Mouse (Mus musculus) kidney, adult 8-10 months (tissue): ENCODE results near the gene Map2k5.

Experiments
- DNase-seq, 2 experiments: peaks; one replicate each; pipeline ENCODE4 v3.0.0; 2022

Map2k5 gene

DNA sequence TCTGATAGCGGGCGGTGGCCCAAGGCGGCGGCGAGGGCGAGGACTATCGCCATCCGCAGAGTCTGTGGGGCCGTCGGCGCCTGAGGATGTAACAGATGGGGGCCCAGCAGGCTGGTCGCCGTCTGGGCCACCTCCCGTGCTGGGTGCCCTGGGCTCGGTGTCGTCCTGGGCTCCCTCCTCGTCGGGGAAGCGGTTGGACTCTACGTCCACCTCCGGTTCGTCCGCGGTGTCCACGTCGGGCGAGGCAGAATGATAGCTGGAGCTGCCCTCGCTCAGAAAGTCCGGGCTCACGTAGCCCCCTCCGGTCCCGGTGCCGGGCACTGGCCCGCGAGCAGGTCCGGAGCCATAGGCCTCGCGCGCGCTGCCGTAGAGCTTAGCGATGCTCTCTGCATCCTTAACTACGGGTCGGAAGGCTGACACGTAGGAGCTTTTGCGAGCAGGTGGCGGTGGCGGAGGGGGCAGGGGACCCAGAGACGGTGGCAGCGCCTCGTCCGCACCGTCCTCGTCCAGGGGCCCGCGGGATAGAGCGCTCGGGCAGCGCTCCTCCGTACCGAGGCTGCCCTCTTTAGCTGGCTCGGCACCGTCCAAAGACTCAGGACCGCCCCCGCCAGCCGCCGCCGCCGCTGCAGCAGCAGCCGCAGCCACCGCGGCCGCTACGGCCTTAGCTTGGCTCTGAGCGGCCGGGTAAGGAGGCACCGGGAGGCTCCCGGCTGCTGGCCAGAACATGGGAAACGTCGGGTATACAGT, 233.0 kb downstream of the Map2k5 start:
- DNase-seq, result no peak

DNA sequence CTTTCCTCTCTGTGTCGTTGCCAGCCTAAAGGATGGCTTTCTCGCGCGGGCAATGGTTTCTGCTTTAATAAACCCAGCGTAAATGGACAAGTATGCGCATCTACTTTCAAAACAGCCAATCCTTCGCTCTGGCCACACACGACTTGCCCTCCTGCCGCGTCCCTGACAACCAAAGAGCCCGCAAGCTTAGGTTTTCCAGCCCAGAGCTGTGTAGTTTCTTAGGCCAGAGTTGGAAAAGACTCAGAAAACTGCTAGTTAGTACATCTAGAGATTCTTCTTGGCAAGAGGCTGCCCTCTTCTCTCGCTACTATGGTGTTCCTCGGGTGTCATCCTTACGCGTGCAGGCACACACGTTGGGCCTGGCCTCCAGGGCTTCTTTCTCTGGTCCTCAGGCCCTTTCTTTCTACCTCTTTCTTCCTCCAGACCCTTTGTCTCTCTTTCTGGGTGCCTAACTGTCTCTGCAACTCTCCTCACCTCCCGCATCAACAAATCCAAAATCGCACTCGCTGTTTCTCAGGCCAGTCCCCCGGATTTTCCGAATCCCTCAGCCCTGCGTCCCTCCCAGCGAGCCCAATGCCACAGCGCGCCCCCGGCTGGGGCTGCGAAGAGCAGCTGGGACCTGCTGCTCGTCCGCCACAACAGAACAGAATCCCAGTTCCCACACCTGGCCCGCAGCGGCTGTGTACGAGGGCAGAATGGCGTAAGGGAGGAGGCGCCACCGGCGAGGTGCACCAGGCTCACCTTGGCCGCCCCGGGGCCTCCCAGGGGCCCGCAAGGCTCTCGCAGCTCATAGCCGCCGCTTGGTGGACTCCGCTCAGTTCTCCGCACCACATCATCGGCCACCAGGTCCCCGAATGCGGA, 233.8 kb downstream of the Map2k5 start:
- DNase-seq, result no peak

DNA sequence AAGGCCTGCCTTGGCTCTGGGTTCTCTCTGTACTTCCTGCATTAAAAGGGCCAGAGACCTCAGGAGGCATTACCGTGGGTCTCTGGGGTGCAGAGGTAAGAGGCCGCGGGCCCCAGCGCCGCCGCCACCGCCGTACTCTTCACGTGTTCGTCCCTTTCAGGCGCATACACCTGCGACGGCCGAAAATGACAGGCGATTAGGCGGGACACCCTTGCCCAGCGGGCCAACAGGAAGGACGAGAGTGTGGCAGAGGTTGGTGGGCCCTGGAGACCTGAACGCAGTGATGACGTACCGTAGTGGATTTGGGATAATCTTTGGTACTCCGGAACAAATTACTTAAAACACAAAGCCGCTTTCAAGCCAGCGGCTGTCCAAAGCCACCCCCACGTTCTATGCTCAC, 234.5 kb downstream of the Map2k5 start:
- DNase-seq, result no peak

DNA sequence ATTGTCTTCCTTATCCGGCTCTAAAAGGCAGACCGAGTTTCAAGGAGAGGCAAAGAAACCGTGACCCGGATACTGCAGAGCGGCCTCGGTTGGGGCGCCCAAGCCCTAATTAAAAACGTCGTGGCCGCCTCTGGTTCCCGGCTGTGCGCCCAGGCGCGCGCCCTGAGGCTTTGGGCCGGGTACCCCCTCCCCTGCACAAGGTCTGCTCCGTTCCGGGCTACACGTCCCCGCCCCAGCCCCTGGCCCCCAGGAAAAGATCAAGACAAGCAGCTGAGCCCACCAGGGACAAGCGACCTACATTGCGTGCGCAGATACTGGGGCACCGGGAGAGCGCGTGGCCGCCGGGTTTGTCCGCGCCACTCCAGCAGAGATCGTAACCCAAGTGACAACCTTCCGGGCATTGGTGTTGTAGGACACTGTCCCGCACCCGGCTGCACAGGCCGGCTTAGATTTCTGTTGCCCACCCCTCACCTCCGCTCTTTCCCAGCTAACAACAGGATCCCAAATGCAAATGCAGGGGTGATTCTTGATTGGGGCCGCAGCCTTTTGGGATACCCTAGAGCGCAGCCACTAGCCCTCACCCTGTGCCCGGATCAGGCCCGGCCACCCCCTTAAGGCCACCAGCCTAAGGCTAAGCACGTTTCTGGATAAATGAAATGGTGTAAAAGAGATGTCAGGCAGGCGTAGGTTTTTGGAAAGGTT, 235.2 kb downstream of the Map2k5 start:
- DNase-seq, result no peak

DNA sequence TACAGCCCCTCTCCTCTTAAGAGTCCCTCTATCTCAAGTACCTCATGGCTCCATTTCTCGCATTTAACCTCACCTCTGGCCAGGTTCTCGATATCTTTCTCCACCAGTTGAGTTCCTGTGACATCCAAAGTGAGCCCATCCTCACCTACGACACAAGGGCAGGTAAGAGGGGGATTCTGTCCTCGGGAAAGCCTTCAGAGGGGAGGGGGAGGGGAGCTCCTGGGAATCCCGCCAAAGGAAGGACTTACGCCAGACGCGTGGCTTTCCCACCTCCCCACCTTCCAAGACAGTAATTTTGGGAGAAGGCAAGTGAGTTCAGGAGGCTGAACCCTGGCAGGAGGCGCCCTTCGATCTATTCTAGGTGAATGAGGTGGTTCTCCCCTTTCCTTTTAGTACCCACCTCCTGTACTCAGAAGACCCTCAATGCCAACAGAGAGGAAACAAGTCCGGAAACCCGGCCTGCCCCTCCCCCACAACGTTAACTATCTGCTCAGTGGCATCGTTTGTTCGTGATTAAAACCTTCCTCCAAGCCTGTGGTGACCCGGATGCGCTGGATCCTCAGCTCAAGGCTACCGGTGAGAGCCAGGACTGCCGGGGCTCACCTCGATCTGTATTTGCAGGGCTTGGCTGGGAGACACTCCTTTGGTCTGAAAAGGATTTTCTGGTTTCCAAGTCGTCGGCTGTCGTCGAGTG, 235.9 kb downstream of the Map2k5 start:
- no peak for DNase-seq

DNA sequence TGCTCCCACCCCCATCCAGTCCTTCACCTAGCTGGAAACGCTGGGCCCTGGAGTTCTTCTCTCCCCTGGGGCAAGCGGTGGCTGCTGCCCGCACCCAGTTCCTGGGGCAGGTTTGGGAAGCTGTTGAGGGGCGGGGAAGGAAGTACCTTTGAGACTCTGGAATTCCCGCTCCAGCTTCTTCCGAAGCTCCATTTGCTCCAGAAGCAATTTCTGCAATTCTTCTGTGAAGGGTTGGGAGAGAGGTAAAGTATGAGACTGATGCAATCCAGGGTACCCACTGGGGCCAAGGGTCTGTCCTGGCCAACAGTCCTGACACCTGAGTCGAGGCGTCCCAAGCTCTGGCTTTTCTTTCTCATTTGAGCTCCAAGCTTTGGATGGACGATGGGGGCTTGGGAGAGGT, 237.5 kb downstream of the Map2k5 start:
- DNase-seq, result no peak

DNA sequence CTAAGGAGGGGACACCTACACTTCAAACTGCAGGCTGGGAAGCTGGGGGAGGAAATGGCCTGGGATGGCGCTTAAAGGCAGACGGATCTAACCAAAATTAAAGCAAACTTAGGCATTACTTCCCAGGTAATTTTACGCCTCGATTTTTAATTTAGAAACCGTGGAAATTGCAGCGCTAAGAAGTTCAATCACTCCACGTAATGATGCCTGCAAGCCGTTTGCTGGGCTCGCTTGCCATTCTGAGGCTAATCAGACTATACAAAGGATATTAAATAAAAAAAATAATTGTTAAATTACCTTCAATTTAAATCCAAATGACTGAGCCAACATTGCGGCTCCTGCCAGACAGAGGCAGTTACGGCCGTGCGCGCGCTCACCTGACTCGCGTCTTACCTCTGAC, 238.0 kb downstream of the Map2k5 start:
- no peak for DNase-seq

DNA sequence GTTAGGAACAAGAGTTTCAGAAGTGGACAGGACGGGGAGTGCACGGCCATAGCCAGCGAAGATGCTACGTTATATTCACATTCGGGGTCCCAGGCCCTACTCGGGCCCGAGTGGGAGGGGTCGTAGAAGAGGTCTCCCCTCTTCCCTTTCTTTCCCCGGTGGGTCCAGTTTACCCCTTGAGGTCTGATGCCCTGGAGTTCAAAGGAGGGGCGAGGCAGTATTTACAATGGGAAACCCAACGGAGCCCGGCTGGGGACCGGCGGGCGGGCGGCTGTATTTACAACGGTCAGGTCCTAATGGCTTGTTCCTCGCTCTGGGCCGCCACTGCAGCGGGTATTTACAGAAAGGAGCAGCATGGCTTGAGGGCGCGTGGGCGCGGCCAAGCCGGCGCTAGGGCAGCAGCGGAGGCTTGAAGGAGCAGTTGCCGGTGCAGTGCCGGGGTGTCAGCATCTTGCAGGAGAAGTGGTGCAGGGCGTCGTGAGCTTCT, 239.2 kb downstream of the Map2k5 start:
- no peak for DNase-seq

DNA sequence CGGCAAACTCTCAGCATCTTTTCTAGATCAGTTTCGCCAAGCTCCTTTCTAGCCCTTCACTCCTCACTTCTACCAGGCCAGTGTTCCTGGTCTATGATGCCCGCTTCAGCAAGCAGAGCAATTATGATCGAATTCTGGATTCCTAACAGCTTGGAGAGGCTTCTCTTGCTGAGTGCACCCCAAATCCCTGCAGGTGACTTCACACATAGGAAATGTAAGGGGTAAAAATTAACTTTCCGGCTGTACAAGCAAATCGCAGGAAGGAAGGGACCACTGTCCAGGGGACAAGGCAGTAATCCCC, 240.1 kb downstream of the Map2k5 start:
- DNase-seq, result no peak

DNA sequence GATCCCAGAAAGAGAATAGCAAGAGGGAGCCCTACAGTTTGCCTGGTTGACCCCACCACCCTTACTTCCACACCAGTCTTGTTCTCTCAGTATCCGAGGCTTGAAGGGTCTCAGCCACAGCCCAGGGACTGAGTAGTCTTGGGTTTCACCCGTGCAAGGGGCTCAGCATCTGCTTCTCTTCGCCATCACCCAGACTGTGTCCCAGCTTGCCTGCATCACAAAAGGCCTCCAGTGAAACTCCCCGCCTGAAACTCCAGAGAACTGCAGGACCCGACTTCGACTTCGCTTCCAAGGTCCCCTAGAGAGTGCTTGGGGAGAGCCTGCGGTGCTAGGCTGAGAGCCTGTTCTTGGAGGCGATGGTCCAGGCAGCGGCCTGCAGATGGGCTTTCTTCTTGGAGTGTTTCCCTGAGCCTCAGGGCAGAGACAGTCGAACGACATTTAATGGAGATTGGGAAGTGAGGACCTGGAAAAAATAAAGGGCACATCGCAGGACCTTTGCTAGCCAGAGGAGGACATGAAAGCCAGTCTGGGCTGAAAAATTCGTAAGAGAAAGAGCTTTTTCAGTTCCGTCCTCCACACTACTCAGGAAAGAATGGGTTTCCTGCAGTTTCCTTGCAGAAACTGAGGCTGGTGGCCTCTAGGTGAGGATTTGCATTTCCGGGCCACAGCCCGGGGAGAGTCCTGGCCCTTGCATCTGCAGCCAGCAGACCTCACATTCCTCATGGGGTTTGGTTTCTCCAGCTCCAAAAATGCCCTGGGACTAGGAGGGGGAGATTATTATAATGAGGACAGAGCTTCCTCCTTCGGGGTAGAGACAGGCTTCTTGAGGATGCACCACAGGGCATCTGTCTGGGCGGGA, 240.7 kb downstream of the Map2k5 start:
- no peak for DNase-seq

DNA sequence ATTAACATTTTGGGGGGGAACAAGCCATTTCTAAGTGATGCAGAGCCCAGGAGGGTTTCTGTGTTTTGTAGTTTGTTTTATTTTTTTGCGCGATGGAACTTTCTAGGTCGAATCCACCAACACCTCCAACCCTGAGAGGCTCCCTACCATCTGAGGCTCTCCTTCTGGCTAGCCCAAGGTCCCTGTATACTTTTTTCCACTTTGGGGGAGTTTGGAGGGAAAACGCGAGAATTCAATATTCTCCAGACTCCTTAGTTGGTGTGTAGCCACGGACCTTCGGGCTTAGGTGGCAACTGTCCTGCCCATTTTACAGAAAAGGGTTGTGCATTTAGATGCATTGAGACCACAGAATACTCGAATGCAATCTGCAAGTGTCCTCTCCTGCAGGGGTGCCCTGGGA, 241.5 kb downstream of the Map2k5 start:
- no peak for DNase-seq

DNA sequence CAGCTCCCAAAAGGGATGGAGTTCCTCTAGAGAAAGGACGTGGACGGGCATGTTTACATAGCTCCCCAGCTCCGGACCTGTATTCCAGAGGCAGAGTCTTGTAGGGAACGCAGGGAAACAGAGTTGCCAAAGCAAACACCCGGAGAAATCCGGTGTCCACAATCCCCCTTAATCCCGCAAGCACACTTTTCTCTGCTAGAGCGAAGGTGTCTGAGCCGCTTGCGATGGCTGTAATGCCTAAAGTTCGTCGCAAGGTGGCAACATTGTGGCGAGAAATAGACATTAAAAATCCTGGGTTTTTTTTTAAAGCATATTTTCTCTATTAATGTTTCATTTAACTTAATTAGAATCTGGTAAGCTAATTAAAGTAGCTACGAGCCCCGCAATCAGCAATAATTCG, 241.9 kb downstream of the Map2k5 start:
- peak in 1 of 2 experiments; percentile 60 for DNase-seq

DNA sequence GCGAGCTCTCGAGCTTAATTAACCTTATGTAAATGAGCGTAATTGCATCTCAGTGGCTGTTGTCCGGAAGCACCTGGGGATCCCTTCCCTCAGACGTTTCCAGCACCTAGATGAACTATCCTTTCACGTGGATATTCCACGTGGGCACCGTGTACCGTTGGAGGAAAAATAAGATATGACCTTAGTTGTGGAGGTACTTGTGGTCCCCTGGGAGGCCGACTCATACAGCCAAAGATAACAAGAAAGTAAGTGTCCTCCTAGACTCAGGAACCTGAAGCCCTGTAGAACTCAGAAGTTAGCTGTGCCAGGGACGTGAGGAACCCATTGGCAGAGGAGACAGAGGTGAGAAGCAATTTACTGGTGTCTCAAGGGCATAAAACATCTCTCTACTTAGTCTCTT, 242.3 kb downstream of the Map2k5 start:
- DNase-seq, result no peak

DNA sequence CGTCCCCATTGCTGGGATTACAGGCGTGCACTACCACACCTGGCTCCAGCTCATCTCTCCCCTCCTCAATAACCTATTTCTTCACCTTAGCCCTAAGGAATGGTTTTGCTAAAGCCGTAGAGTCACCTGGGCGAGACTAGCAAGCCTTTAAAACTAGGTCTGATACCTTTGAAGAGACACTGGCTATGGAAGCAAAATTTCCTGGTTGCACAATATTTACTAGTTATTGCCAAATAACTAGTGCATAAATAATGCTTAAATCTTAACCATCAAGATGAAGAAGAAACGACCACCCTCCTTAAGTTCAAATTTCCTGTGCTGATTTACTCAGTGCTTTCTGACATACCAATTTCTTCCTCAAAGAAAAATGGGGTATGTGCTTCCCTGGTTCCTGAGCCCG, 244.0 kb downstream of the Map2k5 start:
- no peak for DNase-seq

DNA sequence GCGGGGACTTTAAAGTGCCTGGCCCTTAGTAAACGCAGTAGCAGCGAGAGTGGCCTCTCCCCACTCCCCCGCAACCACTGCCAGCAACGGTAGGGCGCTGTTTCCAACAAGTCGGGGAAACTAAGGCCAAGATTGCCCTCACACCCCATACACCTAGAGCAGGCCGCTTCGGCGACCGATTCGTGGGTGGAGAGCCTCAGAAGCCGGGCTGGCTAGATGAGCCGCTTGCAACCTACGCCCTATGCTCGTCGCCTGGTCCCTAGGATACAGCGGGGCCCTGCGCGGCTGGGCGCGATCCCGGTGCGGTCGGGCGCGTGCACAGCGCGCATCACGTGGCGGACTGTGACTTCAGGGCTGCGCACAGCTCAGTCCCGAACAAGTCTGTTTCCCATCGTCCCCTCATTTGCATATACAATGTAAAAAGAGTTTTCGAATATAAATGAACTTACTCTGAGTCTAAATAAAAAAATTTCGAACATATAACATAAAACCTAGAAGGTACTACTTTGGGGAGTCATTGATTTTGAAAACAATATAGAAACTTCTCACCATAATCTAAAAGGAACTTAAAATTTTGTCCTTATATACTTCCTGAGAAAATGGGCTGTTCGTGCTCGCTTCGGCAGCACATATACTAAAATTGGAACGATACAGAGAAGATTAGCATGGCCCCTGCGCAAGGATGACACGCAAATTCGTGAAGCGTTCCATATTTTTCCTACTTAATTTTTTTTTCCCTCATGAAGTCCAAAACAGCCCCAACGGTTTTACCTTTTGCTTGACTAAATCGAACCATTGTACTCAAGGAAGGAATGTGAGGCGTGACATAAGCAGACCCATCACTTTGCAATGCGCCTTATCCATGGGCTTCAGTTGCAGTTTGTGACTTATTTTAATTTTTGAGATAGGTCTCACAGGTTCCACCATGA, 244.8 kb downstream of the Map2k5 start:
- peak; percentile 95 to 97 for DNase-seq

DNA sequence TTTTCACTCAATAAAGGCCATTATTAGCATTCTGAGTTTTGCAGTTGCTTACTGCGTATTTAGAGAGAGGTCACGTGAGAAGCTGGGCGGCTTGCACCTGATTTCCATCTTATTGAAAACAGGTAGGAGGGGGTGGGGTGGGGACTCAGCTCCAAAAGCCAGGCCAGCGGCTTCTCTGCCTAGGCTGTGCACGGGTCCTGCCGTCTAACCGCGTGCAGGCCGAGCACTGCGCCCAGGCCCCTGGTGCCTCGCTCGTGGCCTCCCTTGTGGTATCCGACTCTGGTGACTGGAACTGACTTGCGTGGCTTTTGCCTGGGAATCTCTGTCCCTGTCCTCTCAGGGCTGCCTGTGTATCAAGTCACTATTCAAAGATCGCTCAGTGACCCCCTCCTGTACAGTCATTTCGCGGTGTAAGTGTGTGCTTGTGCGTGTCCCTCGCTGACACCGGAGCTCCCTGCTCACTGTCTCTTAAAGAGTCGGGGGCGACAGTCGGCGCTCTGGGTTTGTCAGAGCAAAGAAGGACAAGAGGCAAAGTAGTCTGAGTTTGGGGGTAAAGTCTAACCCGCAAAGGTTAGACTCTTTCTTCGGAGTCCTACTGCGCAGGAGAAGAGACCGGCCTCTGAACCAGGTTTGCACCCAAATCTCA, 245.6 kb downstream of the Map2k5 start:
- DNase-seq, result peak; percentile 52 to 59

DNA sequence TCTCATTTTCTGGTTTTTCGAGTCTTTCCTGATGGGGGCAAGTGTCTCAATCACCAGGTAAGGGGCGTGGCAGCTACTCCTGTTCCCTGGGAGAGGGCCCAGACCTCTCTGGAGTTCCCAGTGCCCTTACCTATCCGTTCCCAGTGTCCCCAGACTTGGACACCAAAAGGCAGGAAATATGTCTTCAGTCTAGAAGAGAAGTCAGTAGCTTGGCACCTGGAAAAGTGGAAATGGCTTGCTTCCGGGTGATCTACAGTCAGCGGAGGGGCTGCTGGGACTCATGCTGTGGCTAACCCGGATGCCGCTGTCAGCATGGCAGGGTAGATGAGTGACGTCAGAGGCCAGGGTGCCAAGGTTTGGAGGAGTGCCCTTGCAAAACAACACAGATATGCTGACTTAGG, 248.1 kb downstream of the Map2k5 start:
- peak in 1 of 2 experiments; percentile 42 for DNase-seq

DNA sequence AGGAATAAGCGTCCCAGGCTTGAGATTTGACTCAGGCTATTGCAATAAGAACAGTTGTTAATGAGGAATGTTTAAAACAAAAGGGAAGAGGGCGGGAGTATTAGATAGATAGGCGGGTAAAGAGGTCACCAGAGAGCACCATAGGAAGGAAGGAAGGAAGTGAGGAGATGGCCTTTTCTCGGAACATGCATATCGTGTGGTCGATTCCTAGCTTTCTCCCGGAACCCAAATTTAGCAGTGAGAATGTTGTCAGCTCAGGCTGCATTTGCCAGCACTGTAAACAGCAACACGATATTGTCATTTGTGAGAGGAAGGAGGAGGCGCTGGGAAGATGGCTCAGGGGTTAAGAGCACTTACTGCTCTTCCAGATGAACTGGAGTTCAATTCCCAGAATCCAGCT, 253.2 kb downstream of the Map2k5 start:
- no peak for DNase-seq

DNA sequence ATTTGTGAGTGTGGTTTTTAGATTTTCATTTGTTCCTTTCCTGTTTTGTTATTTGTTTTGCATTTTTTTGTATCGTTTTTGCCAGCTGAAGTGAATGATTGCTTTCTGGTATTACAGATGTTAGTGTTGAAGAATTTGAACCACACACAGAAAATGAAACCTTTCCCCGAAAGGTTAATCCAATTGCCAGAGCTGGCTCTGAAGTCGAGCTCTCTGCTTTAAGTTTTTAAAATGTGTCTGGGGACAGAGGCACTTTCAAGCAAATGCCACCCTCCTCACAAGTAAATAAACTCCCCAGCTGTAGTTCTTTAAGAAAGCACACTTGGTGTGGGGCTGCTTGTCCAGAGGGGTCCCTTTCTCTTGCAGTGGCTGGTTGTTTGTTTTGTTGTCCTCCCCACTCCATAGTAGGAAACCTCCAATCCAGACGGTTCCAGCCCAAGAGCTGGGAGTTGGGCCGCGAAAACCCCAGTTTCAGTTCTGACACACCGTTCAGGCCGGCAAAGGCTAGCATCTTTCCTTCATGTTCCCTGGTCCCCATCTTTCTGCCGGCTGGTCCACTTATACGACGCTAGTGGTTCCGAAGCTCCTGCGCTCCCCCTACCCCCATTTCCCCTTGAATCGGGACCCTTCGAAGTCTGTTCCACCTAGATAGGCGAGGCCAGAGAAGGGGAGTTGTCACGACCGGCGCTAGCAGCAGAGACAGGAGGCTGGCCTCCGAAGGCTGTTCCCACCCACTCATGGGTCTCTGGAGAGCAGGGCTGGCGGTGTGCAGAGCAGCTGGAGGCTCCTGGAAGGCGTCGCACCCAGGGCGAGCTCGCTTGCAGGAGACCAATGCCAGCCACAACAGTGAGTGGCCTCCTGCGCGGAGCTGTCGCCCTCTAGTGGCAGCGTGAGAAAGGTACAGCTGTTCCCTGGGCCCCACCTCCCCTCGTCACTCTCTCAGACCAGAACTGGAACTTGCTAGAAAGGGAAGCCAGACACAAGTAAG, 254.0 kb downstream of the Map2k5 start:
- peak; percentile 90 to 92 for DNase-seq
